Mouse (Mus musculus) heart, embryonic 16.5 days (tissue): ENCODE results near the gene Ube2ql1. TPM values are rescaled to one million over a fixed set of nuclear protein-coding genes. Genes with fewer than 3 reads are reported as not detected.

Experiments used
- ATAC-seq: fragments of 200-750 bp; cut with Nextera tagmentation; replicated peaks from 2 replicates; pipeline ENCODE4 v1.8.0; 2017; ENCODE audit warnings: moderate number of reproducible peaks; ENCODE audit not compliant: insufficient read depth, low FRiP score; ENCODE audit errors: extremely low read depth
- H3K27ac ChIP-seq: fragments of 300-500 bp; sonication (generic); 2 replicates; pipeline ENCODE4 v1.5.1; 2014; ENCODE audit warnings: mild to moderate bottlenecking, low read length, control low read depth, moderate library complexity
- H3K27me3 ChIP-seq: fragments of 300-500 bp; sonication (generic); 2 replicates; pipeline ENCODE4 v1.6.1; 2014; ENCODE audit warnings: low read length, mixed read lengths; ENCODE audit not compliant: control insufficient read depth, insufficient read depth
- H3K36me3 ChIP-seq: fragments of 300-500 bp; sonication (generic); 2 replicates; pipeline ENCODE4 v1.6.1; 2014; ENCODE audit not compliant: control insufficient read depth, insufficient read depth
- H3K4me1 ChIP-seq: fragments of 300-500 bp; sonication (generic); 2 replicates; pipeline ENCODE4 v1.6.1; 2014; ENCODE audit warnings: low read length, mixed read lengths; ENCODE audit not compliant: control insufficient read depth, insufficient read depth
- H3K4me2 ChIP-seq: fragments of 300-500 bp; sonication (generic); 2 replicates; pipeline ENCODE4 v1.6.1; 2014; ENCODE audit warnings: low read depth, mild to moderate bottlenecking, control low read depth, low read length
- H3K4me3 ChIP-seq: fragments of 300-500 bp; sonication (generic); 2 replicates; pipeline ENCODE4 v1.5.1; 2014; ENCODE audit warnings: mild to moderate bottlenecking, control low read depth, low read length
- H3K9ac ChIP-seq: fragments of 300-500 bp; sonication (generic); 2 replicates; pipeline ENCODE4 v1.6.1; 2014; ENCODE audit warnings: low read length, control low read depth
- H3K9me3 ChIP-seq: fragments of 300-500 bp; sonication (generic); replicated peaks from 2 replicates; pipeline ENCODE4 v1.6.1; 2016; ENCODE audit warnings: low read length; ENCODE audit not compliant: control insufficient read depth
- WGBS: fragments of 180-500 bp; shearing (Covaris S2); extraction: QIAGEN DNeasy Blood & Tissue Kit; methylation state at CpG from one replicate; pipeline ENCODE4 v1.1.7; 2014; 5-methylcytosine and 5-hydroxymethylcytosine counted together
- polyA plus RNA-seq: library from polyadenylated mRNA; unstranded; fragments of >200 nt; fragmentation: Nextera tagmentation; extraction: Ambion mirVana; gene quantifications from 2 replicates; pipeline ENCODE4 v1.2.1, GENCODE M21; 2015

The Ube2ql1 gene
- 0.44 and 0.66 TPM in 2 replicates for polyA plus RNA-seq

DNA sequence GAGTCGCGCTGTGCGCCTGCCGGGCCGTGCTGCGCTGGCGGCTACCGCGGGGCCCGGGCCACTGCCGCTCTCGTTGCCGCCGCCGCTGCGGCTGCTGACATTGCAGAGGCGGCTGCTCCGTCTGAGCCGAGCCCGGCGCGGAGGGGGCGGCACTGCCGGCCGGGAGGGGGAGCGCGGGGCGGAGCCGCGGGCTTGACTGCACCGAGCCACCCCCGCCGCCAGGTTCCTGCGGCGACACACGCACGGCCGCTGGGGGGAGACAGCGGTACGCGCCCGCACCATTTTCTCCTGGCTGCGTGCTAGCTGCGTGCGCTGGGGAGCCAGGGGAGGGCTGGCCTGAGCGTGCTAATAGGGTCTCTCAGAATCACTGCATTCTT is at the start of gene Ube2ql1:
Gene Ube2ql1, minus strand, starts transcription at position 131 of the 377 bp plus-strand sequence.
- WGBS, result under 1% methylated on average over 45 of the region's 46 CpGs
- peak within 1 kb of the TSS; percentile 74 for H3K9ac ChIP-seq

DNA sequence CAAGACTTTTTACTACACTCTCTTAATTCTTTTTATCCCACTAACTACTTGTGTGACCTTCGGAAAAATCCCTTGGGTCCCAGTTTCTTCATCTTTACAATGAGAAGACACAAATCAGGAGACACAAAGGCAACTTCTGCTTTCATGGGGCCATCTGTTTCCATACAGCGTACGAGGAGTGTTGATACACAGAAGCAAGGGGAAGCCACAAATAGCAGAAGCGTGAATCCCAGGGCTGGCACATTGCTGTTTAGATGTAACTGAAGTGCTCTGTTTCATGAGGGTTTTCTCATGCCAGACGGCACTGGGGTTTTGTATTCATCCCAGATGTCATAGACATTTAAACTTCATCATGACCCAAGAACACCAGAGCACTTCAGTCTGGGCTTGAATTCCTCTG is 49.0 kb upstream of the Ube2ql1 start:
- 75% methylated on average over 5 of the region's 5 CpGs for WGBS
- H3K4me1 ChIP-seq, result no peaks in the 10 kb centered on the region
- no peak overlapping the region for H3K27ac ChIP-seq
- no peaks in the 10 kb centered on the region for H3K36me3 ChIP-seq
- no peaks in the 10 kb centered on the region for H3K27me3 ChIP-seq
- H3K4me3 ChIP-seq, result no peak overlapping the region
- no peak for ATAC-seq
- H3K9ac ChIP-seq, result no peak overlapping the region
- no peaks in the 10 kb centered on the region for H3K9me3 ChIP-seq
- H3K4me2 ChIP-seq, result no peak overlapping the region

More for the DNA sequence above, at the start of gene Ube2ql1:
- peak within 1 kb of the TSS; percentile 70 for H3K4me3 ChIP-seq
- peaks cover 11% of the 10 kb centered on the region; the same call in 1 of the 2 replicates for H3K4me1 ChIP-seq
- H3K27ac ChIP-seq, result no peak within 1 kb of the TSS
- peak; percentile 94 for ATAC-seq
- H3K4me2 ChIP-seq, result peak within 1 kb of the TSS; percentile 96
- no peaks in the 10 kb centered on the region for H3K9me3 ChIP-seq
- H3K27me3 ChIP-seq, result peaks cover 48% of the 10 kb centered on the region
- H3K36me3 ChIP-seq, result no peaks in the 10 kb centered on the region

DNA sequence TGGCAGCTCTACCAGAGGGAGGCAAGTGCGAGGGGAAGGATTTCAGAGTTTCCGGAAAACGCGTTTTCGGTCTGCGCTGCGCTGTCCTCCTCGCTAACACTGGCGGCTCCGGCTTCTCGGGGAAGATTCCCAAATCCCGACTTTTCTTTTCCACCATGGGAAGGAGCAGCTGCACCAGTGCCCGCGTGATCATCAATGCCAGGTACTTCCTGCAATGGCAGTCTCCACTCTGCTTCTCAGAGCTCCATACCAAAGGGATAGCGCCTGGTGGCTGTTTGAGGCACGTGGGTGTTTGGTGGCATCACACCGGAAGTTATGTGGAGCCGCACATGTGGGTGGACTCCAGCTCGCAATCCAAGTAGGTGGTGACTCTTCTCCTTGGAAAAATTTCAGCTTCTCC is 38.5 kb upstream of the Ube2ql1 start:
- Histone ChIP-seq H3K4me2 (no peak overlapping the region), H3K27me3 (no peaks in the 10 kb centered on the region), H3K4me1 (no peaks in the 10 kb centered on the region), H3K27ac (no peak overlapping the region), H3K4me3 (no peak overlapping the region), H3K9ac (no peak overlapping the region), H3K9me3 (no peaks in the 10 kb centered on the region), H3K36me3 (no peaks in the 10 kb centered on the region)
- ATAC-seq, result no peak
- WGBS, result 84% methylated on average over 19 of the region's 19 CpGs

DNA sequence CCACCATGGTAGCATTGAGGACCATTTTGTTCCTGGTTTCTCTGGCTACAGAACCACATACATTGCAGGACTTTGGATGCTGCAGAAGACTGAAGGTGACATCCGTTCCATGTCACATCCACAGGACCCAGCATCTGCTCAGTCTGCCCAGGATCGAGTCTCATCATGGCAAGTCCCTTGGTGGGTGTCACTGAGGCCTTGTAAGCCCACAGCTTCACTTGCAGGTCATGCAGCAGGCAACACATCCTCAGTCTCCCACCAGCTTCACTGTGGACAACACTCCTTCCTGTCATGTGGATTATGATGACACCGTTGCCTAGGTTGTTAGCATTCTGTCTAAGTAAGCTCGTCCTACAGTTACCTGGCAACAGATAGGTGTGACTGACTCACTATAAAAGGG is 32.7 kb upstream of the Ube2ql1 start:
- Histone ChIP-seq H3K27me3 (no peaks in the 10 kb centered on the region), H3K4me1 (no peaks in the 10 kb centered on the region), H3K9ac (no peak overlapping the region), H3K9me3 (no peaks in the 10 kb centered on the region), H3K4me2 (no peak overlapping the region), H3K4me3 (no peak overlapping the region), H3K27ac (no peak overlapping the region), H3K36me3 (no peaks in the 10 kb centered on the region)
- WGBS, result 80% methylated on average over 4 of the region's 4 CpGs
- ATAC-seq, result no peak

- Histone ChIP-seq H3K4me1 (no peaks in the 10 kb centered on the region), H3K4me3 (no peak overlapping the region), H3K27me3 (no peaks in the 10 kb centered on the region), H3K4me2 (no peak overlapping the region), H3K27ac (no peak overlapping the region), H3K36me3 (no peaks in the 10 kb centered on the region), H3K9ac (no peak overlapping the region), H3K9me3 (no peaks in the 10 kb centered on the region; the same call in 1 of the 2 replicates)
- ATAC-seq, result no peak
- 68% methylated on average over 12 of the region's 12 CpGs for WGBS
Measured at GRCm38 (mm10) chr13:69770538-69771456, 31.1 kb upstream of the Ube2ql1 start.

GRCm38 (mm10) chr13:69768152-69768551 is 28.5 kb upstream of the Ube2ql1 start:
- Histone ChIP-seq H3K4me1 (no peaks in the 10 kb centered on the region), H3K36me3 (no peaks in the 10 kb centered on the region), H3K4me3 (no peak overlapping the region), H3K9me3 (no peaks in the 10 kb centered on the region; the same call in 1 of the 2 replicates), H3K27ac (no peak overlapping the region), H3K4me2 (no peak overlapping the region), H3K27me3 (no peaks in the 10 kb centered on the region), H3K9ac (no peak overlapping the region)
- ATAC-seq, result no peak
- WGBS, result 83% methylated on average over 10 of the region's 10 CpGs

GRCm38 (mm10) chr13:69764646-69765045 is 25.0 kb upstream of the Ube2ql1 start:
- Histone ChIP-seq H3K4me3 (no peak overlapping the region), H3K9ac (no peak overlapping the region), H3K27me3 (no peaks in the 10 kb centered on the region), H3K4me2 (no peak overlapping the region), H3K27ac (no peak overlapping the region), H3K4me1 (no peaks in the 10 kb centered on the region), H3K9me3 (no peaks in the 10 kb centered on the region; the same call in 1 of the 2 replicates), H3K36me3 (no peaks in the 10 kb centered on the region)
- 75% methylated on average over 9 of the region's 9 CpGs for WGBS
- no peak for ATAC-seq

DNA sequence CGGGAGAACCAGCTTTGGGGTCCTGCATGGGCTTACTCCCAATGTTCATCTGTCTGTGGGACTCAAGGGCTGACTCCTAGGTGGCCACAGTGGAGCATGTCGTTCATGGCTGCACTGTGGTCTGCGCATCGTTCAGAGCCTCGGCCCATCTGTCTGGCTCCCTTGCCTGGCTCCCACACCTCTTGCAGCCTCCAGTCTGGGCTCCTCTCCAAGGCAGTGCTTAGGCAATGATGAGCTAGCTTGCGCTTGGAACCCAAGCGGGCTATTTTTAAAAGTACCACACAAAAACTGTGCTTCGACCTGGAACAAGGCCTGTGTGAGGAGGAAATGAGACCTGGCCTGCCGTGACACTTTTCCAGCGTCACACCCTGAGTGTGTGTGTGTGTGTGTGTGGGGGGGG is 21.7 kb upstream of the Ube2ql1 start:
- no peaks in the 10 kb centered on the region for H3K9me3 ChIP-seq
- peak; percentile 65; the same call in 1 of the 2 replicates for ATAC-seq
- 45% methylated on average over 10 of the region's 10 CpGs for WGBS
- no peaks in the 10 kb centered on the region for H3K4me1 ChIP-seq
- H3K36me3 ChIP-seq, result no peaks in the 10 kb centered on the region
- H3K27ac ChIP-seq, result no peak overlapping the region
- no peak overlapping the region for H3K9ac ChIP-seq
- no peak overlapping the region for H3K4me3 ChIP-seq
- no peaks in the 10 kb centered on the region for H3K27me3 ChIP-seq
- no peak overlapping the region for H3K4me2 ChIP-seq

GRCm38 (mm10) chr13:69758979-69759378 is 19.3 kb upstream of the Ube2ql1 start:
- H3K27me3 ChIP-seq, result no peaks in the 10 kb centered on the region
- H3K4me2 ChIP-seq, result no peak overlapping the region
- H3K4me1 ChIP-seq, result no peaks in the 10 kb centered on the region
- H3K9me3 ChIP-seq, result no peaks in the 10 kb centered on the region
- 52% methylated on average over 6 of the region's 6 CpGs for WGBS
- H3K4me3 ChIP-seq, result no peak overlapping the region
- H3K9ac ChIP-seq, result no peak overlapping the region
- ATAC-seq, result no peak
- H3K36me3 ChIP-seq, result no peaks in the 10 kb centered on the region
- no peak overlapping the region for H3K27ac ChIP-seq
